Mouse (Mus musculus): ENCODE measurements around the gene Nav3.

Nav3 gene

GRCm38 (mm10) chr10:110192026-110192805, 263.8 kb downstream of the Nav3 start:
- WGBS: 30% methylated on average over 7 of the region's 7 CpGs

- WGBS: 31% methylated on average over 1 of the region's 1 CpGs
Measured at GRCm38 (mm10) chr10:110186242-110186641, 269.8 kb downstream of the Nav3 start.

- 62% methylated on average over 5 of the region's 5 CpGs for WGBS
Measured at GRCm38 (mm10) chr10:110175874-110176273, 280.1 kb downstream of the Nav3 start.

GRCm38 (mm10) chr10:110169416-110169815, 286.6 kb downstream of the Nav3 start:
- WGBS: 84% methylated on average over 6 of the region's 6 CpGs

- 82% methylated on average over 2 of the region's 2 CpGs for WGBS
Measured at GRCm38 (mm10) chr10:110168892-110169291, 287.1 kb downstream of the Nav3 start.

- 45% methylated on average over 5 of the region's 5 CpGs for WGBS
Measured at GRCm38 (mm10) chr10:110160894-110161293, 295.1 kb downstream of the Nav3 start.

GRCm38 (mm10) chr10:110159548-110159947, 296.5 kb downstream of the Nav3 start:
- WGBS: 20% methylated on average over 1 of the region's 1 CpGs

- 67% methylated on average over 3 of the region's 3 CpGs for WGBS
Measured at GRCm38 (mm10) chr10:110158122-110158521, 297.9 kb downstream of the Nav3 start.

- 36% methylated on average over 1 of the region's 1 CpGs for WGBS
Measured at GRCm38 (mm10) chr10:110156412-110156811, 299.6 kb downstream of the Nav3 start.

- 51% methylated on average over 2 of the region's 2 CpGs for WGBS
Measured at GRCm38 (mm10) chr10:110155494-110155893, 300.5 kb downstream of the Nav3 start.

- WGBS: 47% methylated on average over 1 of the region's 1 CpGs
Measured at GRCm38 (mm10) chr10:110154873-110155237, 301.1 kb downstream of the Nav3 start.

GRCm38 (mm10) chr10:110154001-110154872, 301.8 kb downstream of the Nav3 start:
- WGBS: 62% methylated on average over 6 of the region's 6 CpGs

GRCm38 (mm10) chr10:110117341-110117740, 338.7 kb downstream of the Nav3 start:
- WGBS: 44% methylated on average over 2 of the region's 2 CpGs

GRCm38 (mm10) chr10:110112669-110113458, 343.1 kb downstream of the Nav3 start:
- 73% methylated on average over 5 of the region's 5 CpGs for WGBS

GRCm38 (mm10) chr10:110103255-110103654, 352.7 kb downstream of the Nav3 start:
- WGBS: 79% methylated on average over 6 of the region's 6 CpGs

GRCm38 (mm10) chr10:110102231-110102630, 353.8 kb downstream of the Nav3 start:
- WGBS: 36% methylated on average over 4 of the region's 4 CpGs

GRCm38 (mm10) chr10:110088444-110089061, 367.5 kb downstream of the Nav3 start:
- WGBS: 42% methylated on average over 5 of the region's 5 CpGs

- 62% methylated on average over 1 of the region's 1 CpGs for WGBS
Measured at GRCm38 (mm10) chr10:110085903-110086302, 370.1 kb downstream of the Nav3 start.

- 8% methylated on average over 5 of the region's 5 CpGs for WGBS
Measured at GRCm38 (mm10) chr10:110085156-110085555, 370.8 kb downstream of the Nav3 start.

GRCm38 (mm10) chr10:110076575-110076974, 379.4 kb downstream of the Nav3 start:
- 50% methylated on average over 5 of the region's 5 CpGs for WGBS

GRCm38 (mm10) chr10:110072355-110072754, 383.6 kb downstream of the Nav3 start:
- WGBS: 54% methylated on average over 8 of the region's 8 CpGs
